Mouse (Mus musculus) layer of hippocampus, adult 8-10 months (tissue): ENCODE results near the gene Sigmar1. TPM values are rescaled to one million over a fixed set of nuclear protein-coding genes. Genes with fewer than 3 reads are reported as not detected.
A peak's percentile ranks its signal among the peaks of the same experiment; 100 is the strongest.
"Not testable (repeated sequence)": the region's sequence is repeated elsewhere in the genome, so short reads cannot be mapped to it uniquely, and the experiment has no call there.

Experiments
- DNase-seq, 2 experiments: peaks; one replicate each; pipeline ENCODE4 v3.0.0; 2022; ENCODE audit warnings: low spot score in 2 of 2
- total RNA-seq, 4 experiments: library from RNA; stranded (reverse); gene quantifications; 2 replicates each; pipeline ENCODE4 v1.2.4; 2022

Gene Sigmar1
- 10 to 100 TPM; 37.7 to 46.8 (median 40.6) TPM for total RNA-seq

DNA sequence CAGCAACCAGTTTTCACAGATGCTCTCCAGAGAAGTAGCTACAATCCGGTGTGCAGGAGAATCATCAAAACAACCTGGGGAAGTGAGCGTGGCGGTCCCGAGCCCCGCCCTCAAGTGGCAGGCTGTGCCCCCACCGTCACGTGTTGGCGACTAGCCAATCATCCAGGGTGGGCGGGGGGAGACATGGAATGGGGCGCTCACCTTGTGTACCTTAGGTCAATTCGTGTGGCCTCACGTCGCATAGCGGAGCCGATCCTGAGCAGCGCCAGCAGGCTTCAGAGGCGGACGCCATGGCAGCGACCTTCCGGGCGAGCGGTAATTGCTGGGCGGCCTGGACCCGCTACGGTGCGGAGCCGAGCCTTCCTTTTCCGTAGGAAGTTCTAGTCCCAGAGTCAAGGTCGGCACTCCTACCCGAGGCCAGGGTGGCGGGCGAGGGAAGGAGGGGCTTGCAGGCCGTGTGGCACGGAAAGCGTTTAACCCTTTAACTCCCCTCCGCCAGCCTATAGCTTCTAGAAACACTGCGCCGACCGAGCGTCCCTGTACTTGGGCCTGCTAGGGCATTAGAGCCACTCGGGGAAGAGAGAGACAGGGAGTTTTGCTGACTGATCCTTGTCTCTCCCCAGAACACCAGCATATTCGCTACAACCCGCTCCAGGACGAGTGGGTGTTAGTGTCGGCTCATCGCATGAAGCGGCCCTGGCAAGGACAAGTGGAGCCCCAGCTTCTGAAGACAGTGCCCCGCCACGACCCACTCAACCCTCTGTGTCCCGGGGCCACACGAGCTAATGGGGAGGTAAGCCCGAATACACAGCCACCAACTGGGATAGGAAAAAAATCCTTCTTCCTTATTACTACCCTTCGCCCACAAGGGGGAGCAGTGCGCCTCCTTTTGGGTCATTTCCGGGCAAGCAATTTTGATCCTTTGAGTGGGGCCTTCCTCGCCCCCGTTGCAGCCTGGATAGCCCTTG lies at the start of gene Sigmar1:
Gene Sigmar1 (minus strand): TSS at position 820 of the 968 bp plus-strand sequence.
- peak; percentile 76 to 79 for DNase-seq

DNA sequence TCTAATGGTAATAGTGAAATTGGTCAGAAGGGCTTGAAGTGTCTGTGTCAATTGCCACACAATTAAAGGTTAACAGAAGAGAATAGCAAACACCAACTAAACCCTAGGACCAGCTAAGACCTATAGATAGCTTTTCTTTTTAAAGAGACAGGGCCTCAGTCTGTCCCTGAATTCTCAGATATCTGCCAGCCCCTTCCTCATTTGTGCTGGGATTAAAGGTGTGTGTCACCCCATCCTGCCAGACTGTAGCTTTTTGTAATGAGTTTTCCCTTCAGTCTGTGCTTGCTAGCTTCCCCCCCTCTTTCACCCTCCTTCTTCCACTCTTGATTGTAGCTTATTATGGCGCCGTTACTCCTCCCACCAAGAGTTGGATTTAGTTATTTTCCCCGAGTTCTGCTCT lies 27.2 kb upstream of the Sigmar1 start:
- not testable (repeated sequence) for DNase-seq

DNA sequence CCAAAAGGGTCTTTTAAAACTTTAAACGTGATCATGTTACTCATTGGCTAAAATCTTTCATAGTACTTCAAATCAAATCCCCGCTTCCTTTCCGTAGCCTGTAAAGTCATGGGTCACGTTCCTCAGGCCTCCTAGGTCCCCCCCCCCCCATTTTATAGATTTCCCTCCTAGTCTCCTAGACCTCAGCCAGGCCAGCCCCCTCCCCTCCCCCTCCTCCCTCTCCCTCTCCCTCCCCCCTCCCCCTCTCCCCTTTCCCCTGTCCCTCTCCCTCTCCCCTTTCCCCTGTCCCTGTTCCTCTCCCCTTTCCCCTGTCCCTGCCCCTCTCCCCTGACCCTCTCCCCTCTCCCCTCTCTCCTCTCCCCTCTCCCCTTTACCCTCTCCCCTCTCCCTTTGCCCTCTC lies 26.8 kb upstream of the Sigmar1 start:
- not testable (repeated sequence) for DNase-seq

DNA sequence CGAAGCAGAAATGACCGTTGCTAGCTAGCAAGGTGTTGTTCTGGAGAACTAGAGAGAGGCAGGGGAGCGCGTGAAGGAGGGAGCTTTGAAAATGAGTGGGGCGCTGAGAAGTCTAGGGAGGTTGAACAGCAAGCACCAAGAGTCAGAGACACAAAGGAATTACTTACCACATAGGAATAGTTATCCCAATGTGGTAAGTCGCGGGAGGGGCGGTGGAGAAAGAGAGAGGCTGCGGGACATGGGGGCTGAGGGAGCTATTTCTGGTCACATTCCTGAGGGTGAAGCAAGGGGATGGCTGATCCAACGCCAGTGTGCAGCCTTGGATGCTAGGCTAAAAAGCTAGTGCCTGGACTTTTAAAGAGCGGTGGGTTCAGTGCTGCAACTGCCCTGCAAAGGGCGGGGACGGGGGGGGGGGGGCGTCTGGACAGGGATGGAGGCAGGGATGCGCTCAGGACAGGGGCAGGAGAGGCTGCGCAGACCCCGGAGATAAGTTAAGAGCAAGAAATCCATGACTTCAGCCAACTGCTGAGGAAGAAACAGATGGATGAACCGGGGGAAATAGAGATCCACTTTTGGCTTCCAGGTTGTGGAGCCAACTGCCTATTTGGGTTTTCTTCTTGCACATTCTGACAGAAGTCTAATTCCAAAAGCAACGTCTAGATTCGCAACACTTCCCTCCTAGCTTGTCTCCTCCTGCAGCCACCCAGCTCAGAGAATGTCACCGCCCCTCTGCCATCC lies 26.0 kb upstream of the Sigmar1 start:
- not testable (repeated sequence) for DNase-seq

DNA sequence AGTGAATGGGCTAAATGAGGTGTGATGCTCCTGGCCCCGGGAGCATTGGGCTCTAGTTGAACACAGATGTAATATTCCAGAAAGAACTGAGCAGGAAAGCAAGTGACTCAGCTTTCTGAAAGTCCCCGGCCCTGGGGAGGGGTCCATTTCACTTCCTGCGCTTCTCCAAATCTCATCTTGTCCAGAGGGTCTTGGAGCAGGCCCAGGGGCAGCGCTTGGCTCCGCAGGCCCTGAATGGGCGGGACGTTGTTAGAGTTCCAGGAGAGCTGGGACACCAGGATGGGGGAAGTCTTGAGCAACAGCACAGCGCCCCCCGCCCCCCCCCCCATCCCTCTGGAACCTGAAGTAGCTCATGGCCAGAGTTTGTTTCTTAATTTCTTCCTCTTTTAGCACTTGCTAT lies 25.3 kb upstream of the Sigmar1 start:
- not testable (repeated sequence) for DNase-seq

DNA sequence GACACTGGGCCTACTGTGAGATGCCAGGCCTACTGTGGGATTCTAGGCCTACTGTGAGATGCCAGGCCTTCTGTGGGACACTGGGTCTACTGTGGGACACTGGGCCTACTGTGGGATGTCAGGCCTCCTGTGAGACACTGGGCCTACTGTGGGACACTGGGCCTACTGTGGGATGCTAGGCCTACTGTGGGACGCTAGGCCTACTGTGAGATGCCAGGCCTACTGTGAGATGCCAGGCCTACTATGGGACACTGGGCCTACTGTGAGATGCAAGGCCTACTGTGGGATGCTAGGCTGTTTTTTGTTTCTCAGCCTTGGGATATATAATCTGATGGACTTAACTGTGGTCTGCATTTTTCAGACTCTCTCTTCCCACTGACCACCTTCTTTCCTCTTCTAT lies 19.9 kb upstream of the Sigmar1 start:
- not testable (repeated sequence) for DNase-seq

DNA sequence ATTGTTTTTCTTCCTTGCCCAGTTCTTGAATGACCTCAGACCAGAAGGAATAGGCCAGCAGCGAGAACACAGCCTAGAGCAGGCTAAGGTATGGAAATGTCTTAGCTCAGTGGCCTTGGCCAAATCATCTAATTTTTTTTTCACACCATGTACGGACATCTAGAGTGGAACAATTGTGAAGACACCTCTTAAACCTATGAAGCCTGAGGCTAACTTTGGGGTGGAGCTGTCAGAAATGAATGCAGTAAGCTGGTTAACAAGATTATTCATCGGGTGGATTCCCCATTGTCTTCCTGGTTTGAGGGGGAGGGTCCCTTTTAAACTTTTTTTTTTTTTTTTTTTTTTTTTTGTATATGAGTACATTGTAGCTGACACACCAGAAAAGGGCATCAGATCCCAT lies 18.5 kb upstream of the Sigmar1 start:
- not testable (repeated sequence) for DNase-seq

DNA sequence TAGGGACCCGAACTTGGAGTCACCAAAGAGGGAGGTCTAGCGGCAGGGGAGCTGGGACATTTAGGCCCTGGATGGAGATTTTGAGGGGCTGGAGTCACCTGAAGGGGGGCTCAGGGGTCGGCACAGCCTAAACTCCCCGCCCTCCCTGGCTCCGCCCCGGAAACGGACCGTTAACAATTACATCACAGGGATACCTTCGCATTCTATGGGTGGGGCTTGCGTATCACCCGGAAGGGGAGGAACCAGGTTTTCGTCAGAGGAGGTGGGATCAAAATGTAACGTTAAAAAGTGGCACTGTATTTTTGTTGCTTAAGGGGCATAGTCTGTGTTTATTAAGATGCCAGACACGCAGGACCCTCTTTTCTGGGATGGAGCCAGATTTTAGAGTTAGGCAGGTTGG lies 18.0 kb upstream of the Sigmar1 start, which contains the start of gene Ccl27a:
Gene Ccl27a (minus strand): TSS at position 246 of the 400 bp plus-strand sequence.
- DNase-seq: peak; percentile 78 to 85

DNA sequence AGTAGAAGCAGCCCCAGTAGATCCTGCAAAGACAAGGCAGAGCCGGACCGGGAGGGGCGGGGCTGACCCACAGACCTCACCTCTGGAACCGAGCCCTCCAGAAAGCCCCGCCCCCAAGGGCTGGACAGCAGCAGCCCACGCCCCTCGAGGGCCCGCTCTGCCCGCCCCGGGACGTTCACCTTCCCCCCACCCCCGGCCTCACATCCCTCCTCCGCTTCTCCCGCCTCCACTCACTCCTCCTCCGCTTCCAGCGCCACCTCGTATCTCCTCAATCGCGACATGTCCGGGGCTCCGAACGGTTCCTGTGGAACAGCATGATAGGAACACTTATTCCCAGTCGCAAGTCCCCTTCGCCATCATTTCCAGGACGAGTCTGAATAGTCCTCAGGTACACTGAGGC lies 17.5 kb upstream of the Sigmar1 start:
- DNase-seq: not testable (repeated sequence)

DNA sequence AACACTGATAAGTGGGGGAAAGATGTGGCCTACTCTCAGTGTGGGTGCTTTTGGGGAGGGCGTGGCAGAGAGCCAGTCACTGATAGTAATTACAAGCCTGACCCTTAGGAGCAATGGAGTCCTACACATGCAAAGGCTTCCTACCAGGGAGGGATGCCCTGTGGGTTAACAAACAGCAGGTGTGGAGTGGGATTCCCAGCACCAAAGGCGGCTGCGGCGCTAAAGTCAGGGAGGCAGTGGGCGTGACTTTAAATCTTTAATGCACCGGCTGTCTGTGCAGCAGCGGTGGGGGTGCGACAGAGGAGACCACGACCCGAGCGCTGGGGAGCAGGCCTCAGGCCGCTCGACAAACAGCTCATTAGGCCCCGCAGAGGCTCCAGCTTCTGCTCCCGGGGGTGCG lies 17.0 kb upstream of the Sigmar1 start:
- peak in 1 of 2 experiments; percentile 11 for DNase-seq

DNA sequence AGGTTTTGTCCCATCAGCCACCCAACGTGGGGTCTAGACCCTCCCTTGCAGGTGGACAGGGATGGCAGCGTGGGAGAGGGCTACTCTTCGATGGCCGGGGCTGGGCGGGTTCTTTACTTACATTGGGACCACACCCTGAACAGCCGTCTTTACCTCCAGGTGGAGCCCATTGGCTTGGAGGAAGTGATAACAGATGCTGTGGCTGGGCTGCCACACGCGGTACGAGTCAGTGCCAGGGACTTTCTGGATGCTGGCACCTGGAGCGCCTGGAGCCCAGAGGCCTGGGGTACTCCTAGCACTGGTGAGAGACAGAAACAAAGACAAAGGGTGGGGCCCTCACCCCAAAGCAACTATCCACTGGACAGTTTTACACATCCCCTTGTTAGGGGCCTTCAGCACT lies 11.3 kb upstream of the Sigmar1 start:
- DNase-seq: not testable (repeated sequence)

DNA sequence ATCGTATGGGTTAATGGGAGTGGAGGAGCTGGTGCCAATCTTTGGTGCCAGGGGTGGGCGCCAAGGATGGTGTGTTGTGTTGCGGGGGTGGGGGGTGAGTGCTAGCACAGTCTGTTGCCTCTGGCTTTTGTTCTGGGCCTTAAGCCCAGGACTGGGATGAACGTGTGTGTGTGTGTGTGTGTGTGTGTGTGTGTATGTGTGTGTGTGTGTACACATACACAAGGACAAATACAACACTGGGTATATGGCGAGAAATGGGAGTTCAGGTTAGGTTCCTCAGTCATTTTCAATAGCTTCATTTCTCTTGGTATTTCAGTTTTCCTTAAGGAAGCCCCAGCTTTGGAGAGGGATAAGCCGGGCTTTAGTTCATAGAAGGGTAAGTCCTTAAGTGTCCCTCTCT lies 7.2 kb upstream of the Sigmar1 start:
- not testable (repeated sequence) for DNase-seq

DNA sequence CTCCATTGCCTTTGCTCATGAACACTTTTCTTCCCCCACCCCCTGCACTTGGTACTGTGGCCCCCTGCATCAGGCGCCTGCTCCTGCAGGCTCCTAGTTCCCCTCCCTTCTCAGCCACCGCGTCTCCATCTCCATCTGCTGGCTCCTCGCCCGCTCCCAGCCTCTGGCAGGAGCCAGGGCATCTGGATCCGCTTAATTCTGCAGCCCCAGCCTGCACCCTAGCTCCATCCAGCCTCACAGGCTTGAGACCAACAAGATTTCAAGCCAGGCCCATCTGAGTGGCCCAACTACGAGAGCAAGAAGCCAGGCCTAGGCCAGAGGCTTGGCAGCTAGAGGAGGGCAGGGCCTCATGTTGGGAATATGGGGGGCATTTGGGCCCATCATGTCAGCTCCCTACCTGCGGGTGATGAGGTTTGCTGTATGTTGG lies 6.7 kb upstream of the Sigmar1 start:
- not testable (repeated sequence) for DNase-seq

DNA sequence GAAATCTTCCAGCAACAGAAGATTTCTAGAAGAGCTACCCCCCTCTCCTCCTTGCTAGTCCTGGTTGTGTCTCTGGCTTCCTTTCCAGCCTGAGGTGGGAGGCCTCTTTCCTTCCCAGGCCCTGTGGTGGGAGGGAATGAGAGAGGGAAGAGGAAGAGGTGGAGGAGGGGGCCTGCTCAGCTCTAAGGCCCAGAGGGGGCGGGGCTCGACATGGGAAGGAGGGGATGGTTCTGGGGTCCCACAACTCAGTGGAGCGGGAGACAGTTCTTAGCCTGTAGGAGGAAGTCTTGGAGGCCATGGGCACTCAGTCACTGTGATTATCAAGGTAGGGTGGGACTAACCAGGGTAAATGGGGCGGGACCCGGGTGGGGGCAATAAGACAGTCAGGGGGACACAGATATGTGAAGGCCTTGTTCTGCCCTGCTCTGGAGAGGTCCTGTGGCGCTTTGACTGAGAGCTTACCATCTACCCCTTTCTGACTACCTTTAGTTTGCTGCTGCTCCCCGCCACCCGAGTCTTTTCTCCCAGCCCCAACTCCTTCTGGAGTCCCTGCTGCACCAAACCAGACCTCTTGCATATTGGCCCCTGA lies 6.2 kb upstream of the Sigmar1 start:
- no peak for DNase-seq

DNA sequence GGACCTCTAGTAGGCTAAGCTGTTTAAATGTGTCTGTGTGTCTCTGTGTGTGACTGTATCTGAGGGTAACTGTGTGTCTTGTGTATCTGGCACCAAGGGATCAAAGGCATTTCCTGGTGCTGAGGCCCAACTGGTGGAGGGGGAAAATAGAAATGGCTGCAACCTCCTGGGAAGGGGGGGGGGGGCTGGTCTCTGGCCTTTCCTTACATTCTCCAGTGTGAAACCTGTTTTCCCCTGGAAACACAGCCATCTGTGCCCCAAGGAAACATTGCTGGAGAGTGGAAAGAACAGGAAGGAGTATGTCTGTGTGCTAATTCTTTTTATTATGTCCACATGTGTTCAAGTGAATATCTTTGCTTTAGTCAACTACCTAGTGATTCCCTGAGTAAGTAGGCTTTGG lies 5.7 kb upstream of the Sigmar1 start:
- no peak for DNase-seq

DNA sequence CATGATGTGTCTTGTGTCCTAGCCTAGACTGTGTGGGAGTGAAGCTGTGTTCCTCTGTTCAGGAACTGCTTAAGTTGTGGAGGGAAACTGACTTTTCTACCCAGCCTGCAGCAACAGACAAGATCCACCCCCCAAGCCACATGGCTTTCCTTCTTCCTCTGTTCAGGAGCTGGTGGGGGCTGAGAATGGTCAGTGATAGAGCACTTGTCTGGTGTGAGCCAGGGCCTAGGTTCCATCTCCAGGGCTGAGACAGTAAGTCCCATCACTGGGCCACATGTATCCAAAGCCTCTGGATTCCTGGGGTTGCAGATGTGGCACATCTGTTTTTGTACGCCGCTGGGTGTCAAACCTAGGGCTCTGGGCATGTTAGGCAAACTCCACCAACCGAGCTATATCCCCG lies 5.0 kb upstream of the Sigmar1 start:
- no peak for DNase-seq

DNA sequence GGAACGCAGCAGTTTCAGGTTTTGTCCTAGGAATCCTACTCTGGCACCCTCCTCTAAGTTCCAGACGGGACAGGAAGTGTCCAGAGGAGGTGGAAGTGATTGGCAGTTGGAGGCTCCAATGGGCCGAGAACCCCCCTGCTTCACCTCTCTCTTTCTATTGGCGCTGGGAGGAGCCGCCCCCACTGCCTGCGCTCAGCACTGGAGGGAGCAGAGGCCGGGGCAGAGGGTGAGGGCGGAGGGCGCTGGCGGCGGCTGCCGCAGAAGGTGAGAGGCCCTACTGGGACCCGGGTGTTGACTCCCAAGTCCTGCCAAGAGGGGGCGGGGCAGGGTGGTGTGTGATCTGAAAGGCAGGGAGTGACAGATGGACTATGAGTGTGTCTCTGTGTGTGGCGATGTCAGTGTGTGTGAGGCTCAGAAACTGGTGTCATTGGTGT lies 4.3 kb upstream of the Sigmar1 start:
- peak; percentile 69 to 75 for DNase-seq

DNA sequence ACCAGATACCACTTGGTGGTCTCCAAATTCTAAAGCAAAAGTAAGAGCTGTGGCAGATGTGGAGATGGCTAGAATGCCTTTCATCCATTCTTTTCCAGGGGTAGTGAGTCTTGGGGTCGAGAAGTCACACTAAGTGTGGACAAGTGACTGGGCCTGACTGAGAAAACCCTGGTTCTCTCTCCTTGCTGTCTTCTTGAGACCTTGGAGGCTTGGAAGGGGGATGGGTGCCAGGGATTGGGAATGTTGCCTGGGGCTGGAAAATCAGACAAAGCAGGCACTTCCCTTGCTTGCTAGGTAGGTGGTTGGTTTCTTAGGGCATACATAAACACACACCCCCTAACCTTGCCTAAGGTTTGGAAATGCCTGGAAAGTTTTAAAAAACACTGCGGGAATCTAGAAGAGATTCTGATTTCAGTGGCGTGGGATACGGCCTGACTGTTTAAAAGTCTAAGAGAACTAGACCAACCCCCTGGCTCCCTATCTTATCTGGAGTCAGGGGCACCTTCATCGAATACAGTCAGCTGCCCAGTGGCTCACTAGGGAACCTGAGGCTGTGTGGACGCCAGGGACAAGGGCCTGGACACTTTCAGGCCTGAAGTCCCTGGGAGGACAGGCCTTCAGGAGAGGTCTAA lies 3.8 kb upstream of the Sigmar1 start:
- DNase-seq: no peak

DNA sequence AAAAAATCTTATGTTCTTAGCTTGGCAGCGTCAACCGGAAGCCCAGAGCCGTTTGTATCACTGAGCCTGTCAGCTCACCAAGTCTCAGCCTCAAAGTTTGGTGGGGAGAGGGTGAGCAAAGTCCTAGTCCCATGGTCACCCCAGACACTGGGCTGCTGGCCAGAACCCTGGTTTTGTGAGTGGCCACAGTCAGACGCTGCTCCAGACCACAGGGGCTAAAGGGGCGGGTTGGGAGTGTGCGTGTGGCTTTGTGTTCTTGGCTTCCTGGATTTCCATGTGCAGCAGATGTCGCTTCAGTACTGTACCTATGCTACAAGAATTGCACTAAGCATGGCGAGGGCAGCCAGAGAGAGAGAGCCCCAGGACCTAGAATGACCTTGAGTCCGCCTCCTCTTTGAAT lies 3.2 kb upstream of the Sigmar1 start:
- no peak for DNase-seq

DNA sequence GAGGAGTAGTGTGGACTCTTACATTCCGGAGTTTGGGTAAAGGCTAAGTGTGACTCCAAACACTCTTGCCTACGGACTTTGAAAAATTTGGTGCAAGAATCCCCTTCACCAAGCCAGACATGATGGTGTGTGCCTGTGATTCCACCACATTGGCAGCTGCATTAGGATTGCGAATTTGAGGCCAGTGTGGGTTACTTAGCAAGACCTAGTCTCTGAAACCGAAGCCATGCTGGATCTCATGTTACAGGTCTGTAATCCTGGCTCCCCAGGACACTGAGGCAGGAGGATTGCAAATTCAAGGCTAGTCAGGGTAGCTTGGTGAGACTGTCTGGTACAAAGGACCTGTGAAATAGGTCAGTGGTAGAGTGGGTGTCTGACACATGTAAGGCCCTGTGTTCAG lies 2.7 kb upstream of the Sigmar1 start:
- DNase-seq: no peak

DNA sequence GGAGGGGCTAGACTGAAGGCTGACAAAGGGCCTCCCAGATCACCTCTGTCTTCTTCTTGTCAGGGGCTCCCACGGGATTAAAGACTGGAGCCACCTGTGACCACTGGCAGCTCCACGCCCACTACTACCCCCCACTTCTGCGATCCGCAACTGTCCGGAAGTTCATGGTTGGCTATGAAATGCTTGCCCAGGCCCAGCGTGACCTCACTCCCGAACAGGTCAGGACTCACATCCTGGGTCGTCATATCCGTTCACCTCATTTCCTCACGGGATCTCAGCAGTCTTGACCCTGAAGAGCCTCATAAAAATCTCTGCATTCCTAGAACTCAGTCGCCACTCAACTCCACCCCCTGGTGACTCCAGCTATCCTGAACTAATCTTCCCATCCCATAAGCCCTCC lies 2.1 kb upstream of the Sigmar1 start:
- no peak for DNase-seq
